Mouse (Mus musculus): ENCODE measurements at regions not wholly inside any gene's neighbourhood (a gene's known extent, or its start where the extent isn't known, plus 50 kb on each side); places are given as distances from the start of the nearest gene placed in this dataset.
A peak's percentile ranks its signal among the peaks of the same experiment; 100 is the strongest.

DNA sequence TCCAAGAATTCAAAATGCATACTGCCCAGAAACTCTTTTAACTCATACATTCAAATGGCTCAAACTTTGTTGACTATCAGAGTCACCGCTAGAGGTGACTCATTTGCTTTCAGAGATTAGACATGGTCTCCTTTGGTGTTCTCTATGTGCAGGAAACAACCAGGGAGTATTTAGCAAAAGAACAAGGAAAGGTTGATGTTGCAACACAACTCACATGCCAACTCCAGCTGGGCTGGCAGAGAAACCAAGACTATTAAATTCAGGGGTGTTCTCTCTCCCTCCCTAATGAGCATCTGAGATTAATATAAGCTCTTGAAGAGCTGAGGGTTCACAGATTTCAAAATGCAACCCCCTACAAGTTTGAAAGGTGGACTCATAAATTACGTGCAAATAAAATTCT is 262.0 kb upstream of the N6amt1 start:
- H3K4me3 ChIP-seq = no peak overlapping the region
- 84% methylated on average over 2 of the region's 2 CpGs for WGBS
- H3K9ac ChIP-seq (ENCODE audit: low read depth, low read length) = no peak overlapping the region
- H3K4me1 ChIP-seq (ENCODE audit: control insufficient read depth, insufficient read depth, low read length) = no peaks in the 10 kb centered on the region
- TF ChIP-seq CTCF (IDR thresholded peaks at IDR 0.05) = no peak
- no peak for TF ChIP-seq POLR2A (IDR thresholded peaks at IDR 0.05; ENCODE audit: insufficient read depth, low read depth, low read length)
- TF ChIP-seq EP300 (IDR thresholded peaks at IDR 0.05; ENCODE audit: insufficient read depth, low read depth, low read length) = no peak
- no peak overlapping the region for H3K27ac ChIP-seq
- no peaks in the 10 kb centered on the region for H3K79me2 ChIP-seq (replicated peaks; ENCODE audit: control insufficient read depth, insufficient read depth, low read length)
- peak in 1 of 2 experiments; percentile 8 for DNase-seq
- intact Hi-C loops (cut with DNase I) = no loop called here
- H3K27me3 ChIP-seq (ENCODE audit: control insufficient read depth, insufficient read depth, low read length) = no peaks in the 10 kb centered on the region
- no peaks in the 10 kb centered on the region for H3K36me3 ChIP-seq (ENCODE audit: control insufficient read depth, insufficient read depth, low read length)

DNA sequence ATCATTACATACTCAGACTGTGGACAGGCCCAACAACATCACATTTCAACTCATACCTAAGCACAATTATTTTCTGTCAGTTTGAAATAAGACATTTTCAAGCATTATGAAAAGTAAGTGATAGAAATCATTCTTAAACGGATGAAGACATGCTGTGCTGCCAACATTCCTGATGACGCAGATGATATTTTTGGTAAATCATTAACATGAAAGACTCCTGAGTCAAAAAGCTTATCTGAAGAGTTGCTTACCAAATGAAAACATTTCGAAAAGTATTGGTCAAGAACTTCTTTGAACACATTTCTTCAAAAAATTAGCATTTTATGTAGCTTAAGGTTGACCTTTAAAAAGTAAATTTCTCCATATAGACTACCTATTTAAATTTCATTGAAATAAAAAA is 264.7 kb upstream of the N6amt1 start:
- Histone ChIP-seq H3K4me3 (no peak overlapping the region), H3K27ac (no peak overlapping the region), H3K27me3 (ENCODE audit: control insufficient read depth, insufficient read depth, low read length) (no peaks in the 10 kb centered on the region), H3K79me2 (replicated peaks; ENCODE audit: control insufficient read depth, insufficient read depth, low read length) (no peaks in the 10 kb centered on the region), H3K9ac (ENCODE audit: low read depth, low read length) (no peak overlapping the region), H3K4me1 (ENCODE audit: control insufficient read depth, insufficient read depth, low read length) (no peaks in the 10 kb centered on the region), H3K36me3 (ENCODE audit: control insufficient read depth, insufficient read depth, low read length) (no peaks in the 10 kb centered on the region)
- DNase-seq = no peak
- no peak for TF ChIP-seq EP300 (IDR thresholded peaks at IDR 0.05; ENCODE audit: insufficient read depth, low read depth, low read length)
- TF ChIP-seq POLR2A (IDR thresholded peaks at IDR 0.05; ENCODE audit: insufficient read depth, low read depth, low read length) = no peak
- TF ChIP-seq CTCF (IDR thresholded peaks at IDR 0.05) = no peak
- WGBS = 77% methylated on average over 3 of the region's 3 CpGs
- intact Hi-C loops (cut with DNase I) = no loop called here

DNA sequence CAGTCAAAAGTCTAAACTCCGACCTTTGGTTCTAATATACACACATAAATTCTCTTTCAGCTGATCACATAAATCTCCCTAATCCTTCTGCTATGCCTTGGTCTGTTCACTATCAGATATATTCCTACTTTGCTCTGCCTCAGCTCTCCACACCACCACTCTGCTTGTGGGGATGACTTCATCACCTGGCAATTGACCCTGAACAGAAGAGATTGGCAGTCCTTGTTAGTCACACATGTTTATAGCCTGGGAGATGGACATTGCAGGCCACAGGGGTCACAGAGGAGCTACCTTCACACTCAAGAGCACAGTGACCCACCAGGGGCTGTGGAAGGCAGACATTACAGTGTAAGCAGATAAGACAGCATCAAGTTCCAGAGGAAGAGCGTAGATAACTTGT is 270.5 kb upstream of the N6amt1 start:
- Histone ChIP-seq H3K9ac (ENCODE audit: low read depth, low read length) (no peak overlapping the region), H3K4me1 (ENCODE audit: control insufficient read depth, insufficient read depth, low read length) (no peaks in the 10 kb centered on the region), H3K36me3 (ENCODE audit: control insufficient read depth, insufficient read depth, low read length) (no peaks in the 10 kb centered on the region), H3K27ac (no peak overlapping the region), H3K79me2 (replicated peaks; ENCODE audit: control insufficient read depth, insufficient read depth, low read length) (no peaks in the 10 kb centered on the region), H3K27me3 (ENCODE audit: control insufficient read depth, insufficient read depth, low read length) (no peaks in the 10 kb centered on the region), H3K4me3 (no peak overlapping the region)
- 59% methylated on average over 2 of the region's 2 CpGs for WGBS
- DNase-seq = no peak
- TF ChIP-seq EP300 (IDR thresholded peaks at IDR 0.05; ENCODE audit: insufficient read depth, low read depth, low read length) = no peak
- intact Hi-C loops (cut with DNase I) = no loop called here

DNA sequence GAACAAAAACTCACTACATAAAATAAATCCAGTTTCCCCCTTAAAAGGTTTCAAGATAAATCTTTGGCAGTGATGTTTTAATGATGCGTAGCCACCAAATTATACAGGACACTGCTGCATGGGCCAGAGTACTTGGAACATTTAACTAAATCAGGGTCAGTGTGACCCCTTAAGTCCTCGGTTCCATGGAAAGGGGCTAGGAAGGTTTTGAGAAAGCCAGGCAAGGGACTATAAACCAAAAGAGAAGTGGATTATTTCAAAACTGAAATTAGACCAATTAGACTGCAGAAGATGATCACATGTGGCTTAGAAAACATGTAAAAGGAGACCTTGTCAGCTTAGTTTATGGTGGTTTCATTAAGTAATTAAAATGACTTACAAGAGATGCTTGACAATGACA is 276.6 kb upstream of the N6amt1 start:
- intact Hi-C loops (cut with DNase I) = no loop called here
- no peak overlapping the region for H3K27ac ChIP-seq
- no peaks in the 10 kb centered on the region for H3K36me3 ChIP-seq (ENCODE audit: control insufficient read depth, insufficient read depth, low read length)
- no peak for DNase-seq
- H3K4me3 ChIP-seq = no peak overlapping the region
- no peaks in the 10 kb centered on the region for H3K4me1 ChIP-seq (ENCODE audit: control insufficient read depth, insufficient read depth, low read length)
- TF ChIP-seq CTCF (IDR thresholded peaks at IDR 0.05) (no peak), POLR2A (IDR thresholded peaks at IDR 0.05; ENCODE audit: insufficient read depth, low read depth, low read length) (no peak), EP300 (IDR thresholded peaks at IDR 0.05; ENCODE audit: insufficient read depth, low read depth, low read length) (no peak)
- 89% methylated on average over 2 of the region's 2 CpGs for WGBS
- H3K79me2 ChIP-seq (replicated peaks; ENCODE audit: control insufficient read depth, insufficient read depth, low read length) = no peaks in the 10 kb centered on the region
- no peaks in the 10 kb centered on the region for H3K27me3 ChIP-seq (ENCODE audit: control insufficient read depth, insufficient read depth, low read length)
- no peak overlapping the region for H3K9ac ChIP-seq (ENCODE audit: low read depth, low read length)

DNA sequence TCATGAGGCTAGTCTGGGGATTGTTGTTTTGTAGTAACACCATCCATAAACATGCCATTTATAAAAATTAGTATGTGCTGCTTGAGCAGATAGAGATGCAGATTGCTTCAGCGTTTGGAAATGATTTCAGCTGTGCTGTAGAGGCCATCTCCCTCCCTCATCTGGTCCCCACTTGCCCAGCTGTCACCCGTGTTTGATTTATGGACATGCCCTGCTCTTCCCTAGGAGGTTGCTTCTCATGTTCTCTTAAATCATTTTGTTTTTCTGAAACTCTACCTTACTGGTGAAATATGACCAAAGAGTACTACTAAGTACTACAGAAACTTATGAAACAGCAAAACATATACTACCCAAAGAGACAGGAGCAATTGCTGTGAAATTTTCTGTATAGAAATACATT is 284.7 kb upstream of the N6amt1 start:
- Histone ChIP-seq H3K79me2 (replicated peaks; ENCODE audit: control insufficient read depth, insufficient read depth, low read length) (no peaks in the 10 kb centered on the region), H3K9ac (ENCODE audit: low read depth, low read length) (no peak overlapping the region), H3K4me3 (no peak overlapping the region), H3K27me3 (ENCODE audit: control insufficient read depth, insufficient read depth, low read length) (no peaks in the 10 kb centered on the region), H3K27ac (no peak overlapping the region), H3K4me1 (ENCODE audit: control insufficient read depth, insufficient read depth, low read length) (no peaks in the 10 kb centered on the region), H3K36me3 (ENCODE audit: control insufficient read depth, insufficient read depth, low read length) (no peaks in the 10 kb centered on the region)
- no peak for DNase-seq
- 71% methylated on average over 2 of the region's 2 CpGs for WGBS
- intact Hi-C loops (cut with DNase I) = no loop called here
- TF ChIP-seq POLR2A (IDR thresholded peaks at IDR 0.05; ENCODE audit: insufficient read depth, low read depth, low read length) (no peak), EP300 (IDR thresholded peaks at IDR 0.05; ENCODE audit: insufficient read depth, low read depth, low read length) (no peak), CTCF (IDR thresholded peaks at IDR 0.05) (no peak)

DNA sequence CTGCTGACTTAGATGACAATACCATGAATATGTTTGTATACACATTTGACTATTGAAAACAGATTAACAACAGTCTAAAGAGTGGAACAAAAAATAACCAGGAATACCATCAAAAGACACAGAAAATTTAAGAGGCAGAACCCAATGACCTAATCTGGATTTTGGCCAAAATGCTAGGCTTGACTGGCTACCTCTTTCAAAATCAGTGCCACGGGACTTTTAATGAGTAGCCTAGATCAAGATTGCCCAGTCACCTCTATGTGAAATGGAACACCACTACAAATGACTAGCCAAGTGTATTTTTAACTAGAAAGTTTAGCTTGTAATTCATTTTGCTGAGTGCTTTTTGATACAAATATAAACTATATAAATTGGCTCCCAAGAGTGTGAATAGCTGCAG is 286.0 kb upstream of the N6amt1 start:
- H3K79me2 ChIP-seq (replicated peaks; ENCODE audit: control insufficient read depth, insufficient read depth, low read length) = no peaks in the 10 kb centered on the region
- no peak for DNase-seq
- 58% methylated on average over 1 of the region's 1 CpGs for WGBS
- H3K27me3 ChIP-seq (ENCODE audit: control insufficient read depth, insufficient read depth, low read length) = no peaks in the 10 kb centered on the region
- no peaks in the 10 kb centered on the region for H3K4me1 ChIP-seq (ENCODE audit: control insufficient read depth, insufficient read depth, low read length)
- H3K36me3 ChIP-seq (ENCODE audit: control insufficient read depth, insufficient read depth, low read length) = no peaks in the 10 kb centered on the region
- no peak overlapping the region for H3K27ac ChIP-seq
- H3K4me3 ChIP-seq = no peak overlapping the region
- no peak overlapping the region for H3K9ac ChIP-seq (ENCODE audit: low read depth, low read length)
- intact Hi-C loops (cut with DNase I) = no loop called here
- TF ChIP-seq POLR2A (IDR thresholded peaks at IDR 0.05; ENCODE audit: insufficient read depth, low read depth, low read length) (no peak), EP300 (IDR thresholded peaks at IDR 0.05; ENCODE audit: insufficient read depth, low read depth, low read length) (no peak), CTCF (IDR thresholded peaks at IDR 0.05) (no peak)

All from heart, adult 2 months (tissue).